Mouse (Mus musculus): ENCODE data around the gene Il3ra. TPM values are rescaled to one million over a fixed set of nuclear protein-coding genes. Genes with fewer than 3 reads are reported as not detected.
A peak's percentile ranks its signal among the peaks of the same experiment; 100 is the strongest.

The Il3ra gene
- total RNA-seq (2014; fragmentation: Nextera tagmentation) (5.0 and 5.9 TPM in 2 replicates), total RNA-seq (2017) (5.9 TPM in 1 of 2 replicates, not detected in the other)

GRCm38 (mm10) chr14:14345948-14346812 lies at the start of gene Il3ra:
Il3ra (plus strand) TSS chr14:14346275.
- ATAC-seq (replicated peaks; ENCODE audit: low FRiP score, low TSS enrichment, poor library complexity, severe bottlenecking): peak; percentile 36

DNA sequence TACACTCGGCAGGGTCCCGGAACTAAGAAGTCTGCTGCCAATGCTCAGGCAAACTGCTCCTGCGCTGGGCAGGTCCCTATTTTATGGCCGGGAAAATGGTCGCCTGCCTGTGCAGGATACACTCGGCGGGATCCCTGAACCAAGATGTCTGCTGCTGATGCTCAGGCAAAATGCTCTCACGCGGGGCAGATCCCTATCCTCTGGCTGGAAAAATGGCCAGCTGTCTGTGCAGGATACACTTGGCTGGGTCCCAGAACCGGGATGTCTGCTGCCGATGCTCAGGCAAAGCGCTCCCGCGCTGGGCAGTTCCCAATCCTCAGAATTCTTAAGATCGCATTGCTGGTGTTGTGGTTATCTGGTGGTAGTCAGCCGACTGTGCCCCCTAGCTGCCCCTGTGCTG lies 37.1 kb upstream of the Il3ra start:
- no peak for ATAC-seq (replicated peaks; ENCODE audit: low FRiP score, low TSS enrichment, poor library complexity, severe bottlenecking)

DNA sequence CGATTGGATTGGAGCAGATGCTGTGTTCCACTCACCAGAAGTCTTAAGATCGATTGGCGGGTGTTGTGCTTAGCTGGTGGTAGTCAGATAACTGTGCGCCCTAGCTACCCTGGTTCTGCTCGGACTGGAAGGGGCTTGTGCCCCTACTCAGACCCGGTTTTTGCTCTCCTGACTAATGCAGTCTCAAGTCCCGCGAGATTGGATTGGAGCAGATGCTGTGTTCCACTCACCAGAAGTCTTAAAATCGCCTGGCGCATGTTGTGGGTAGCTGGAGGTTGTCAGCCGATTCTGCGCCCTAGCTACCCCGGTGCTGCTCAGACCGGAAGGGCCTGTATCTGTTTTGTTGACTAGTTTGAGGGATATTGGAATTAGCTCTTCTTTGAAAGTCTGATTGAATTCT lies 36.7 kb upstream of the Il3ra start:
- ATAC-seq (replicated peaks; ENCODE audit: low FRiP score, low TSS enrichment, poor library complexity, severe bottlenecking): no peak

DNA sequence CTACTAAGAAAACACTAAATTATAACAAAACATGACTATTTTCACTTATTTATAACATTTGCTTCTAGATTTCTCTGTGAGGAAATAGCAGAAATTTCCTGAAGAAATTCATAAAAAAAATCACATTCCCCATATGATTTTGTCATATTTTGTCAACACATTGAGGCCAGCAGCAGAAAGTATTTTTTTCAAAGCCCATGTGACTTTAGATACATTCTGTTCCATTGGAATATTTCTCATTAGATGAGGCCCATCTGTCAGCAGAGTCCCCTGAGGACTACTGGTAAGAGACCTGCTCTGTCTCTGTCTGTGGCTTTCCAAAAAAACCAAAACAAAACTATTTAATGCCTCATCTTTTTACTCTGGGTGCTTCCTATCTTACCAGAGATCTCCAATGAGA lies 23.5 kb upstream of the Il3ra start, which contains the start of gene Olfr31:
Olfr31 (plus strand) TSS at position 301 of the 400 bp plus-strand sequence.
- ATAC-seq (replicated peaks; ENCODE audit: low FRiP score, low TSS enrichment, poor library complexity, severe bottlenecking): no peak

DNA sequence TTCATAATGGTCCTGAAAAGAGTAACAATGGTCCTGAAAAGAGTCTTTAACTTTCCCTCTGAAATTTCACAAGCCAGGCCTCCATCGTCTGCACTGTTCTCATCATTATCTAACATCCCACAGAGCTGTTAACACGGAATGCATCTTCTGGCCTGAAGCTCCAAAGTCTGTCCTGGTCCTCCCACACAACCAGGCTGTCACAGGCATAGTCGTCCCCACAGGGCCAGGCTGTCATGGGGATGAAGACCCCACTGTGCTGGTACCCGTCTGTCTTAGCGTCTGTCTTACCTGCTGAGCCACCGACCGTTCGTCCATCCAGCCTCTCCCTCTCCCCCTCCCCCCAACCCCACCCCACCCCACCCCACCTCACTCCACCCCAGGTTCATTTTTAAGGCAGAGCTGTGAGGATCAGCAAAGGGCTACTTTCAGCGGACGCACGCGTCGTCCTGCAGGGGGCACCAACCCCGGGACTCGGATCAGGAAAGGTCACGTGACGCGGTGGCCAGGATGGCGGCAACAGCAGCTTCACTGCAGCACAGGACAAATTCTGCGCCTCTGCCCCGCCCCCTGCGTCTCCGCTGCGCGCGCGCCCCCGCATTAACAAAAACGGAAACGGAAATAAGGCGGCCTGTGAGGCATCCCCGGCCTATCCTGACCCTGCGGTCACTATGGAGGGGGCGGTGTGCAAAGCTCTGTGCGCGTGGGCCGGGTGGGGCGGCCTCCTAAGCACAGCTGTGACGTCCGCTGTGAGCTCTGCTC lies 783 bp upstream of the Il3ra start:
- peak; percentile 81 for ATAC-seq (replicated peaks; ENCODE audit: low FRiP score, low TSS enrichment, poor library complexity, severe bottlenecking)

DNA sequence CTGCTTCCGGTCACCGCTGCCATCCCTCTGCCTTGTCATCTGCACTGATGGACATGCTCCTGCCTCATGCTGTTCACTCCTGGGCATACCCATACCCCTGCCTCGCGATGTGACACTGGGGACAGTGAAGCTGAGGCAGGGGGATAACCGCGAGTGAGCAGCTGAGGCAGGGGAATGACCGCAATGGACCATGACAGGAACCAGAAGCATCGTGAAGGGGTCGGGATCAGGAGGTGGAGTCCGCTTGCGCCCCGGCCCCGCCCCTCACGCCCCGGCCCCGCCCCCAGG lies 682 bp downstream of the Il3ra start:
- ATAC-seq (replicated peaks; ENCODE audit: low FRiP score, low TSS enrichment, poor library complexity, severe bottlenecking): no peak

DNA sequence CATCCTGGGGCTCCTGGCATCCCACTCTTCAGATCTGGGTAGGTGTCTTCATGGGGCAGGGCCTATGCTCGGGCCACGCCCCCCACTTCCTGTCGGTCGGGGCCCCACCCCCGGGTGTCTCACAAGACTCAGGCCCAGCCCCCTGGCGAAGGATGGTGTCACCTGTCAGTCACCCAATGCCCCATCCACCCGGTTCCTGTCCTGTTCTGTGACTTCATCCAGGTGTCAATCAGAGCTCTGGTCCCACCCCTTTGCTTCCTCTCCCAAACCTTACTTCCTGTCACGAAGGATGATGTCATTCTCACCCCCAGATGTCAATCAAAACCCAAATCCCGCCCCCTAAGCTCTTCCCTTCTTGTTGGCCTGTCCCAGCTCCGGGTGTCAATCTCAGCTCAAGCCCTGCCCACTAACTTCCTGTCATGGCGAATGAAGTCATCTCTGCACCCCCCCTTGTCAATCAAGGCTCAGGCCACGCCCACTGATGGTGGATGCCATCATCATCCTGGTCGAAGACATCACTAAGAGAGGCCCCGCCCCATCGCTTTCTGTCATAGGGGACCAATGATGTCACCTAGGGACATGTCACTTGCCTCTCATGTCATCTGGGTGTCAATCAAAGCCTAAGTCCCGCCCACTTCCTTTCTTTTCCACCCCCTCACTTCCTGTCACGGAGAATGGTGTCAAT lies 1.2 kb downstream of the Il3ra start:
- no peak for ATAC-seq (replicated peaks; ENCODE audit: low FRiP score, low TSS enrichment, poor library complexity, severe bottlenecking)

GRCm38 (mm10) chr14:14347836-14348621 lies 2.0 kb downstream of the Il3ra start:
- peak; percentile 23 for ATAC-seq (replicated peaks; ENCODE audit: low FRiP score, low TSS enrichment, poor library complexity, severe bottlenecking)

- ATAC-seq (replicated peaks; ENCODE audit: low FRiP score, low TSS enrichment, poor library complexity, severe bottlenecking): no peak
Measured at GRCm38 (mm10) chr14:14348674-14349401, 2.8 kb downstream of the Il3ra start.

DNA sequence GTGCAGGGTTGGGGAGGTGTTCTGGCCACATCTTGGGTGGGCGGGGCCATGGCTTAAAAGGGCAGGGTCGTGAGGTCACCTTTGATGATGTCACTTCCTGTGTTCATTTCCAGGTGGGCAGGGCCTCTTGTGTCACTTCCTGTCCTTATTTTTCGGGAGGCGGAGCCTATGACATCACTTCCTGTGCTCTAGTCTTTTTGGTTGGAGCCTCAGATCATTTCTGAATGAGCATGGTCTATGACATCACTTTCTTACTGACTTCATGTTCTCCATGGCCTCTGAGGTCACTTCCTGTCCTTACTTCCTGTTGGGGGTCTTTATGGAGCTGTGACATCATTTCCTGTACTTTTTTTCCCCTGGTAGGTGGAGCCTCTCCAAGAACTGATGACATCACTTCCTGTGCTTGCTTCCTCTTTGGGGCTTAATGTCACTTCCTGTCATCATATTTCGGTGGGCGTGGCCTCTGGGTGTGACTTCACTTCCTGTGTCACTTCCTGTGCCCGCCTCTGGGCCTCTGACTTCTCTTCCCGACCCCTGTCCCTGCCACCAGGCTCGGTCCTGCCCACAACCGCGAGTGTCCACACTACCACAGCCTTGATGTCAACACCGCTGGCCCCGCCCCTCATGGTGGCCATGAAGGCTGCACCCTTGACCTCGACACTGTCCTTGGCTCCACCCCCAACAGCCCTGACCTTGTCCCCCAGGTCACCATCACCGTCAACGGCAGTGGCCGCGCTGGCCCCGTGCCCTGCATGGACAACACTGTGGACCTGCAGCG lies 3.6 kb downstream of the Il3ra start:
- ATAC-seq (replicated peaks; ENCODE audit: low FRiP score, low TSS enrichment, poor library complexity, severe bottlenecking): no peak

DNA sequence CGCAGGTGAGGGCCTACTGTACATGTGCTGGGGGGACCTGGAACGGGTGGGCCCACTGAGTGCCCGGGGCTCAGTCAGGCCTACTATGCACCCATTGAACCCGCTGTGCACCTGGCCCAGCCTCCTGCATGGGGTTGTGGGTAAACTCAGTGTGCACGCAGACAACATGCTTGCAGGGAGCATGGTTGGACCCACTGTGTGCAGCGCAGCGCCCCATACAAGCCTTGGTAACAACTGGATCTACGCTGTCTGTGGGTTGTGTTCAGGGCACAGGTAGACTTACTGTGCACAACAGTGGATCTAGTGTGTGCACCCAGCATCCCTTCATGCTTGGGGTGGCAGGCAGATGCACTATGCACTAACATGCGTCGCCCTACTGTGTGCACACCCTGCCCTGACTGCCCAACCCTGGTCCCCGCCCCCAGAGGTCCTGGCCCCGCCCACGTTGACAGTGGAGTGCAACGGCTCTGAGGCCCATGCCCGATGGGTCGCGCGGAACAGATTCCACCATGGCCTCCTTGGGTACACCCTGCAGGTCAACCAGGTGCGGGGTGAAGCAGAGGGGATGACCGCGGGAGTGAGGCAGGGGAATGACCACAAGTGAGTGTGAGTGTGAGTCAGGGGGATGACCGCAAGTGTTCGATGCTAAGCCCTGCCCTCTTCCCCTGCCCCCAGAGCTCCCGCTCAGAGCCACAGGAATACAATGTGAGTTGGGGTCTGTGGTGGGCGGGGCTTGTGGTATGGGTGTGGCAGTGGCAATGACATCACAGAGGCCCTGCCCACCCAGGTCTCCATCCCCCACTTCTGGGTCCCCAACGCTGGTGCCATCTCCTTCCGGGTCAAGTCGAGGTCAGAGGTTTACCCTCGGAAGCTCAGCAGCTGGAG lies 4.4 kb downstream of the Il3ra start:
- ATAC-seq (replicated peaks; ENCODE audit: low FRiP score, low TSS enrichment, poor library complexity, severe bottlenecking): no peak

DNA sequence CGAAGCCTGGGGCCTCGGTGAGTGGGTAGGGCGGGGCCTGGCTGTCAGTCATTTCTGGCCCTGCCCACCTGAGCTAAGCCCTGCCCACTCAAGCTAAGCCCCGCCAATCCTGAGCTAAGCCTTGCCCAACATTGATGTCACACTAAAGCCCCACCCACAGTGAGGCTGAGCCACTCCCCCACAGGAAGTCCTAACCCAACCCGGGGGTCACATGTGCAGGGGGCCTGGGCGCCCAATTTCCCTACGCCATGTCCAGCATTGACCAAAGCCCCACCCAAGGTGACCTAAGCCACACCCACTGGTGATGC lies 5.0 kb downstream of the Il3ra start:
- ATAC-seq (replicated peaks; ENCODE audit: low FRiP score, low TSS enrichment, poor library complexity, severe bottlenecking): no peak

GRCm38 (mm10) chr14:14351721-14352590 lies 5.9 kb downstream of the Il3ra start:
- ATAC-seq (replicated peaks; ENCODE audit: low FRiP score, low TSS enrichment, poor library complexity, severe bottlenecking): no peak

DNA sequence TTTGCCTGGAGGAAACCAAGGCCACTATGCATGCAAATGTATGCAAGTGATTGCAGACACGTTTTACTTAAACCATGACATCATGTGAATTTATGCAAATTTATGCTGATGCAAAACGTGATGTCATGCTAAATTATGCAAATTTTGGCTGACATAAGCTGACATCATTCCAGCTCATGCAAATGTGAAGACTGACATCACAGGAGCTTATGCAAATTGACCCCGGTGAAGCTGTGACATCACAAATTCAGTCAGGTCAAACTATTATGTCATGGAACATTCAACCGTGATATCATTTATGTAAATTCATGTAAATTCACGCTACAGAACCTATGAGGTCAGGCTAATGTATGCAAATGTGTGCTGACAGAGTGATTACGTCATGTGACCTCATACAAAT lies 6.5 kb downstream of the Il3ra start:
- no peak for ATAC-seq (replicated peaks; ENCODE audit: low FRiP score, low TSS enrichment, poor library complexity, severe bottlenecking)

DNA sequence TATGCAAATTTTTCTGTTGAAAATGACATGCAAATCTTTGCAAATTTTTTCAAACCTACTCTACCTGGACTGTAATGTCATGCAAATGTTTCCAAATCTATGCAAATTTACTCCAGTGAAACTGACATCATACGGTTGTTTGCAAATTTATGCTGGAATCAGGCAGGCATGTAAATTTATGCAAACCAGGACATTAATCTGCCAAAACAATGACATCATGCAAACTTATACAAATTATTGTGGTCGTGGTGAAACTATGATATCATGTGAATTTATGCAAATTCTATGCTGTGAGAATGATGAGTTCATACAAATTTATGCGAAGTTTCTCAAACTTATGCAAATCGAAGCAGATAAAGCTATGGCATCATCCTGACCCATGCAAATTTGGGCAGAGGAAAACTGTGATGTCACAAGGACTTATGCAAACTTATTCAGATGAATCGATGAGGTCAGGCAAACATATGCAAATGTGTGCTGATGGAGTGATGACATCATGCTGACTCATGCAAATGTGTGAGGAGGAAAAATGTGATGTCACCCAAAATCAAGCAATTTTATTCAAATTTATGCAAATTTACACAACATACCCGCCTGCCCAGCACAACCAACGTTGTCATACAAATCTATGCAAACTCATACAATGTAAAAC lies 7.1 kb downstream of the Il3ra start:
- no peak for ATAC-seq (replicated peaks; ENCODE audit: low FRiP score, low TSS enrichment, poor library complexity, severe bottlenecking)

All from megakaryocyte-erythroid progenitor cell, adult 5-6 weeks (primary cell).